Mouse (Mus musculus) left cerebral cortex, postnatal 10 days (tissue): ENCODE data around the gene Elavl1. TPM values are rescaled to one million over a fixed set of nuclear protein-coding genes. Genes with fewer than 3 reads are reported as not detected.

Experiments used
- DNase-seq, 2 experiments: peaks; one replicate each; pipeline ENCODE4 v3.0.0; 2021 to 2022; ENCODE audit warnings: low spot score in 2 of 2, mixed read lengths in 1 of 2; ENCODE audit errors: extremely low spot score in 1 of 2
- intact Hi-C: fragments of 180-260 bp; cut with DNase I; formaldehyde crosslinking; loops from one replicate; pipeline ENCODE4 v1.15.1; 2025
- total RNA-seq, 2 experiments: library from RNA; stranded (reverse); gene quantifications; 2 replicates each; pipeline ENCODE4 v1.2.3; 2021

The Elavl1 gene
- total RNA-seq, 2 experiments from 2014 or later: 69.0 to 70.5 TPM

GRCm38 (mm10) chr8:4265160-4265914 lies 59.9 kb downstream of the Elavl1 start:
- intact Hi-C loops: no loop called here
- DNase-seq: peak in 1 of 2 experiments; percentile 61

- DNase-seq: no peak
- intact Hi-C loops: no loop called here
Observed at GRCm38 (mm10) chr8:4263105-4263791, 62.0 kb downstream of the Elavl1 start.

- intact Hi-C loops: loop anchor here (10.0 kb wide), 1 partner anchor 325 kb away; no protein-coding TSS in a partner anchor
Observed at GRCm38 (mm10) chr8:4259805-4260170, 65.4 kb downstream of the Elavl1 start.

GRCm38 (mm10) chr8:4259125-4259804 lies 65.9 kb downstream of the Elavl1 start, which contains the start of gene Ctxn1:
Gene Ctxn1 (minus strand): TSS chr8:4259274.
- DNase-seq: peak; percentile 90 to 98
- intact Hi-C loops: loop anchor here (10.0 kb wide), 1 partner anchor 326 kb away; no protein-coding TSS in a partner anchor

More at GRCm38 (mm10) chr8:4259805-4260170, 65.4 kb downstream of the Elavl1 start:
- no peak for DNase-seq

GRCm38 (mm10) chr8:4258678-4259077 lies 66.5 kb downstream of the Elavl1 start:
- intact Hi-C loops: loop anchor here (10.0 kb wide), 1 partner anchor 326 kb away; no protein-coding TSS in a partner anchor
- peak in 1 of 2 experiments; percentile 85 for DNase-seq

GRCm38 (mm10) chr8:4258233-4258632 lies 67.0 kb downstream of the Elavl1 start:
- DNase-seq: peak; percentile 83 to 90
- intact Hi-C loops: loop anchor here (10.0 kb wide), 1 partner anchor 327 kb away; no protein-coding TSS in a partner anchor

GRCm38 (mm10) chr8:4257350-4257749 lies 67.9 kb downstream of the Elavl1 start:
- intact Hi-C loops: loop anchor here (10.0 kb wide), 1 partner anchor 327 kb away; no protein-coding TSS in a partner anchor

GRCm38 (mm10) chr8:4256911-4257310 lies 68.3 kb downstream of the Elavl1 start:
- DNase-seq: peak; percentile 81 to 85
- intact Hi-C loops: loop anchor here (10.0 kb wide), 1 partner anchor 328 kb away; no protein-coding TSS in a partner anchor

More at GRCm38 (mm10) chr8:4257350-4257749, 67.9 kb downstream of the Elavl1 start:
- no peak for DNase-seq

GRCm38 (mm10) chr8:4255471-4255870 lies 69.7 kb downstream of the Elavl1 start:
- intact Hi-C loops: loop anchor here (10.0 kb wide), 1 partner anchor 329 kb away; no protein-coding TSS in a partner anchor
- peak in 1 of 2 experiments; percentile 27 for DNase-seq

GRCm38 (mm10) chr8:4254001-4254400 lies 71.2 kb downstream of the Elavl1 start:
- DNase-seq: peak; percentile 74 to 86
- intact Hi-C loops: loop anchor here (5.0 to 10.0 kb wide), 2 partner anchors 68 to 331 kb away; no protein-coding TSS in a partner anchor

- intact Hi-C loops: loop anchor here (5.0 to 10.0 kb wide), 2 partner anchors 69 to 332 kb away; no protein-coding TSS in a partner anchor
- peak; percentile 91 to 99 for DNase-seq
Observed at GRCm38 (mm10) chr8:4252934-4253841, 72.0 kb downstream of the Elavl1 start, which contains the start of gene Snapc2. Gene Snapc2 (plus strand): TSS chr8:4253080.

GRCm38 (mm10) chr8:4252116-4252760 lies 73.0 kb downstream of the Elavl1 start:
- intact Hi-C loops: loop anchor here (5.0 to 10.0 kb wide), 2 partner anchors 70 to 333 kb away; no protein-coding TSS in a partner anchor
- no peak for DNase-seq

- peak; percentile 81 to 92 for DNase-seq
- intact Hi-C loops: loop anchor here (5.0 to 10.0 kb wide), 2 partner anchors 72 to 334 kb away; no protein-coding TSS in a partner anchor
Observed at GRCm38 (mm10) chr8:4250306-4250970, 74.8 kb downstream of the Elavl1 start.

GRCm38 (mm10) chr8:4249213-4249612 lies 76.0 kb downstream of the Elavl1 start:
- DNase-seq: no peak
- intact Hi-C loops: no loop called here

- intact Hi-C loops: no loop called here
Observed at GRCm38 (mm10) chr8:4247951-4248540, 77.2 kb downstream of the Elavl1 start, which contains the start of gene Tgfbr3l. Gene Tgfbr3l (plus strand): TSS chr8:4248214.

GRCm38 (mm10) chr8:4247241-4247640 lies 78.0 kb downstream of the Elavl1 start:
- DNase-seq: no peak
- intact Hi-C loops: no loop called here

More at GRCm38 (mm10) chr8:4247951-4248540, 77.2 kb downstream of the Elavl1 start, which contains the start of gene Tgfbr3l:
- no peak for DNase-seq
